Mouse (Mus musculus): ENCODE results near the gene Olfr1168.

- TF ChIP-seq CTCF (IDR thresholded peaks at IDR 0.05; ENCODE audit: extremely low read depth, insufficient read length, insufficient replicate concordance, low read depth, low read length) (no peak), POLR2A (IDR thresholded peaks at IDR 0.05; ENCODE audit: low read depth, low read length) (no peak)
Observed at GRCm38 (mm10) chr2:88181580-88181979, at the start of gene Olfr1168.

Measured in small intestine, adult 2 months (tissue).